Mouse (Mus musculus) forebrain, embryonic 12.5 days (tissue): ENCODE measurements around the gene Aif1. TPM values are rescaled to one million over a fixed set of nuclear protein-coding genes. Genes with fewer than 3 reads are reported as not detected.

Source experiments
- ATAC-seq: fragments of 200-750 bp; cut with Nextera tagmentation; 2 replicates; pipeline ENCODE4 v1.8.0; 2017; ENCODE audit warnings: moderate TSS enrichment; ENCODE audit not compliant: low FRiP score
- H3K27ac ChIP-seq: fragments of 300-500 bp; sonication (generic); 2 replicates; pipeline ENCODE4 v1.5.1; 2016; ENCODE audit warnings: mild to moderate bottlenecking
- H3K27me3 ChIP-seq: fragments of 300-500 bp; sonication (generic); 2 replicates; pipeline ENCODE4 v1.6.1; 2016; ENCODE audit warnings: mild to moderate bottlenecking
- H3K36me3 ChIP-seq: fragments of 300-500 bp; sonication (generic); replicated peaks from 2 replicates; pipeline ENCODE4 v1.6.1; 2016; ENCODE audit warnings: mild to moderate bottlenecking
- H3K4me1 ChIP-seq: fragments of 300-500 bp; sonication (generic); 2 replicates; pipeline ENCODE4 v1.6.1; 2016
- H3K4me2 ChIP-seq: fragments of 300-500 bp; sonication (generic); 2 replicates; pipeline ENCODE4 v1.6.1; 2016; ENCODE audit warnings: mild to moderate bottlenecking, moderate library complexity
- H3K4me3 ChIP-seq: fragments of 300-500 bp; sonication (generic); replicated peaks from 2 replicates; pipeline ENCODE4 v1.5.1; 2016; ENCODE audit warnings: mild to moderate bottlenecking
- H3K9ac ChIP-seq: fragments of 300-500 bp; sonication (generic); 2 replicates; pipeline ENCODE4 v1.6.1; 2016; ENCODE audit warnings: mild to moderate bottlenecking
- H3K9me3 ChIP-seq: fragments of 300-500 bp; sonication (generic); 2 replicates; pipeline ENCODE4 v1.6.1; 2016
- WGBS: fragments of 180-500 bp; shearing (Covaris S2); methylation state at CpG from one replicate; pipeline ENCODE4 v1.1.7; 2016; 5-methylcytosine and 5-hydroxymethylcytosine counted together
- polyA plus RNA-seq: library from polyadenylated mRNA; unstranded; fragments of >200 nt; fragmentation: Nextera tagmentation; extraction: Ambion mirVana; gene quantifications from 2 replicates; pipeline ENCODE4 v1.2.1, GENCODE M21; 2016

The Aif1 gene
- 4.3 and 4.9 TPM in 2 replicates for polyA plus RNA-seq

DNA sequence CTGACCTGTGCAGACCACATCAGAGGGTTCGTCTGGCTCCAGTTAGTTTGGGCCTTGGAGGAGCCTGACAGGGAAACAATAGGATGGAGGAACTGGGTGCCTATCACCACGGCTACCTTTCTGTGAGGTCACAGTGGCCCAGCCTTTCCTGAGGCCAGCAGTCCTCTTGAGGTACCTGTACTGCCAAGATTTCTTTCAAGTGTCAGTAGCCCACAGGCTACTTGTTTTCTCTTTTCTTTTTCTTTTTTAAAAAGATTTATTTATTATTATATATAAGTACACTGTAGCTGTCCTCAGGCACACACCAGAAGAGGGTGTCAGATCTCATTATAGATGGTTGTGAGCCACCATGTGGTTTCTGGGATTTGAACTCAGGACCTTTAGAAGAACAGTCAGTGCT, at the start of gene Aif1:
TSS of gene Aif1 (minus strand) at position 101 of the 400 bp plus-strand sequence.
- Histone ChIP-seq H3K4me1 (no peaks in the 10 kb centered on the region), H3K27ac (no peak within 1 kb of the TSS), H3K4me2 (no peak within 1 kb of the TSS), H3K36me3 (no peaks in the 10 kb centered on the region), H3K4me3 (no peak within 1 kb of the TSS), H3K27me3 (0 out of 2 replicates have a peak, but pooled peaks cover 3% of the 10 kb centered on the region), H3K9ac (no peak within 1 kb of the TSS), H3K9me3 (no peaks in the 10 kb centered on the region)
- WGBS: 44% methylated on average over 2 of the region's 2 CpGs
- no peak for ATAC-seq

DNA sequence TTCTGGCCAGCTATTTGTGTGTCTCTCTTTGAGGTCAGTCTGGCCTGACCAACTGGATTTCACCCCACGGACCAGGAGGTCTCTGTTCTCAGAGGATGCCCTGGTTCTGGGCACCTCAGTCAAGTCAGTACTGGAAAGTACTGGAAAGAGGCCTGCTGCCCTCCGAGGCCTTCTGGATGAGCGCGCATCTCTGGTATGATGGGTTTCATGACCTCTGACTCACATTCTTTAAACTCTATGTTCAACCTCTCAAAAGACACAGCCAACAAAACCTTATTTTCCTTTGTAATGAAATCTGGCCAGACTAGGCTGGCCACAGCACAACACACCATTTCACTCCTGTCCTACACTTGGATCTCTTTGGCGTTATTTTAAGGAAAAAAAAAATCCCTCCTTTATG, 49.6 kb upstream of the Aif1 start:
- Histone ChIP-seq H3K36me3 (peaks cover 69% of the 10 kb centered on the region), H3K4me3 (no peak overlapping the region), H3K9me3 (no peaks in the 10 kb centered on the region), H3K27ac (no peak overlapping the region), H3K9ac (no peak overlapping the region), H3K4me2 (no peak overlapping the region), H3K4me1 (no peaks in the 10 kb centered on the region), H3K27me3 (no peaks in the 10 kb centered on the region)
- ATAC-seq: no peak
- 96% methylated on average over 5 of the region's 5 CpGs for WGBS

- no peak overlapping the region for H3K27ac ChIP-seq
- no peak overlapping the region for H3K9ac ChIP-seq
- peaks cover 71% of the 10 kb centered on the region for H3K36me3 ChIP-seq
- H3K4me3 ChIP-seq: no peak overlapping the region
- ATAC-seq: no peak
- H3K9me3 ChIP-seq: no peaks in the 10 kb centered on the region
- WGBS: 92% methylated on average over 4 of the region's 4 CpGs
- H3K4me1 ChIP-seq: no peaks in the 10 kb centered on the region
- no peak overlapping the region for H3K4me2 ChIP-seq
- H3K27me3 ChIP-seq: no peaks in the 10 kb centered on the region
These were observed 48.8 kb upstream of the Aif1 start for GRCm38 (mm10) chr17:35224641-35225040.

- Histone ChIP-seq H3K27ac (no peak overlapping the region), H3K4me2 (no peak overlapping the region), H3K27me3 (no peaks in the 10 kb centered on the region), H3K36me3 (peaks cover 61% of the 10 kb centered on the region), H3K4me3 (no peak overlapping the region), H3K4me1 (no peaks in the 10 kb centered on the region), H3K9me3 (no peaks in the 10 kb centered on the region), H3K9ac (no peak overlapping the region)
- ATAC-seq: no peak
- 85% methylated on average over 6 of the region's 6 CpGs for WGBS
These were observed 46.4 kb upstream of the Aif1 start for GRCm38 (mm10) chr17:35222299-35222698.

DNA sequence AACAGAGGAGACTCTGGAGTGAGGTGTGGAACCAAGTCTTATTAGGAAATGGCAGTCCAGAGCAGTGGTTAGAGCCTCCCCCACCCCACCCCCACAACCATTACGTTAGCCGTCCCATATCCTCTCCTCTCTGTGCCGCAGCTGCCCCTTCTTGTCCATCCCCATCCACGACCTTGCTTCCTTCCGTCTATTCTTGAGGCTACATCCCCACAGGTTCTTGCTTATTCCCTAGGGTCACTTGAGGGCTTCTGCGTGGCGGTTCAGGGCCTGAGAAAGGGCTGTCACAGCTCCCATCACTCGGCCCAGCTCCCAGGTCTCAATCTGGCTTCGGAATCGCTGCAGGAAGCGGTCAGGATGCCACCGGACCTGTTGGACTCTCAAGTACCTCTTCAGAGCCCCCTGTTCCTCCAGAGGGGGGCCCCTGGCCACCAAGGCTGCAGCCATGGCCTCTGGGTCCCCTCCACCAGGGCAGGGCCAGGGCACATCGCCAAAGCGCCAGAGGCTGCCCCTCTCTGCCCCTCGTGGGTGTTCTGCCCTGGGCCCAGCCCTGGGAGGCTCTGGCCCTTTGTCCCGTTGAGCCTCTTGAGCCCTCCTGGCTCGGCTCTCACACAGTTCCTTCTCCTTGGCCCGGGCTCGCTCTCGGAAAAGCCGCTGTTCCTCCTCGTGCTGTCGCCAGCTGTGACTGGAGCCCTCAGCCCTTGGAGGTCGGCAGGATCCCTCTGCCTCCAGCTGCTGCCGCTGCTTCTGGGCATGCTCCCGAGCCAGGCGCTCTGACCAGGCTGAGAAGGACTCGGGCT, 44.5 kb upstream of the Aif1 start, which contains the start of gene Gm16181:
TSS of gene Gm16181 (plus strand) at position 679 of the 797 bp plus-strand sequence.
- H3K9ac ChIP-seq: no peak within 1 kb of the TSS
- H3K27me3 ChIP-seq: no peaks in the 10 kb centered on the region
- peaks cover 46% of the 10 kb centered on the region for H3K36me3 ChIP-seq
- H3K9me3 ChIP-seq: no peaks in the 10 kb centered on the region
- H3K4me3 ChIP-seq: no peak within 1 kb of the TSS
- H3K4me2 ChIP-seq: no peak within 1 kb of the TSS
- WGBS: 84% methylated on average over 28 of the region's 28 CpGs
- no peaks in the 10 kb centered on the region for H3K4me1 ChIP-seq
- ATAC-seq: no peak
- peak within 1 kb of the TSS; percentile 20; the same call in 1 of the 2 replicates for H3K27ac ChIP-seq

- no peak overlapping the region for H3K9ac ChIP-seq
- H3K4me1 ChIP-seq: no peaks in the 10 kb centered on the region
- H3K4me3 ChIP-seq: no peak overlapping the region
- no peaks in the 10 kb centered on the region for H3K27me3 ChIP-seq
- ATAC-seq: no peak
- H3K36me3 ChIP-seq: peaks cover 39% of the 10 kb centered on the region
- no peaks in the 10 kb centered on the region for H3K9me3 ChIP-seq
- no peak overlapping the region for H3K4me2 ChIP-seq
- H3K27ac ChIP-seq: no peak overlapping the region
- whole genome bisulfite sequencing: 90% methylated on average over 6 of the region's 6 CpGs
These were observed 43.8 kb upstream of the Aif1 start for GRCm38 (mm10) chr17:35219601-35220041.

DNA sequence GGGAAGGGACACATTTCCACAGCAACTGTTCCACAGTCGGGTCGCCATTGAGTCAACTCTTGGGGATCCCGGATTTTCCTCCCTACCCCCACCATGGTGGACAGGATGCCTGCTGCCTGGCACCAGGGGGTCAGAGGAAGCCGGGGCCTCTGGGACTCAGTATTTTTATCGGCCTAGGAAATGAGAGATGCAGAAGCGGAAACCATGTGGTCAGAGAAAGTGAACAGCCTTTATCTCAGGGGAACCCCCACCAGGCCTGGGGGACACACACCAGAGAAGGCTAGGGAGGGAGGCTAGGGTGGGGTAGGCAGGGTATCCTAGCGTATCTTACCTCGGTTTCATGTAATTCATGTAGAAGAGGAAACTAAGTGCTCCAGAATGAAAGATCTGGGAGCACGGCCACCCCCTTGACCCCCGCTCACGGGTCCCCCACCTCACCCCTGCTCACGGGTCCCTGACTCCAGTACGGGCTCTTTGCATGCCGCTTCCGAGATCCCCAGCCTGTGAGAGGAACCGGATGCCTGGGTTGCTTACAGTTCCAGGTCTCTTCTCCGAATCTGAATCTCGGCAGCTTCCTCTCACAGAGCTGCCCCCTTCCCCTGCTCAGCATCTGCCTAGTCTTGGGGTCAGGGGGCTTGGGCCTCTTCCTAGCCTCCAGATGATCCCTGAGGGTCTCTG, 42.8 kb upstream of the Aif1 start:
- H3K9ac ChIP-seq: no peak overlapping the region
- 86% methylated on average over 18 of the region's 18 CpGs for WGBS
- no peak for ATAC-seq
- H3K27me3 ChIP-seq: no peaks in the 10 kb centered on the region
- H3K9me3 ChIP-seq: no peaks in the 10 kb centered on the region
- H3K4me1 ChIP-seq: no peaks in the 10 kb centered on the region
- no peak overlapping the region for H3K27ac ChIP-seq
- peaks cover 39% of the 10 kb centered on the region for H3K36me3 ChIP-seq
- no peak overlapping the region for H3K4me2 ChIP-seq
- H3K4me3 ChIP-seq: no peak overlapping the region

DNA sequence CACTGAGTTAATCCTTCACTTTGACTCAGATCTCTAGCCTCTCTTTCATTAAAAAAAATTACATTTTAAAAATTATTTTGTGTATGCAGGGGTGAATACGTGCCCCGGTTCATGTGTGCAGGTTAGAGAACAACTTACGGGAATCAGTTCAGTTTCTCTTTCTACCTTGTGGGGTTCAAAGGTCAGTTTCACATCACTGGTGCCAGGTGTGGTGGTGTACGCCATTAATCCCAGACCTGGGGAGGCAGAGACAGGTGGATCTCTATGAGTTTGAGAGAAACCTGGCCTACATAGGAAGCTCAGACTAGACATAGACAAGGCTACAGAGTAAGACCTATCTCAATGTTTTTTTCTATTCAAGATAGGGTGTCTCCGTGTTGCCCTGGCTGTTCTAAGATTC, 37.2 kb upstream of the Aif1 start:
- 95% methylated on average over 5 of the region's 5 CpGs for WGBS
- Histone ChIP-seq H3K9ac (no peak overlapping the region), H3K4me3 (no peak overlapping the region), H3K4me1 (no peaks in the 10 kb centered on the region), H3K27ac (no peak overlapping the region), H3K4me2 (no peak overlapping the region), H3K9me3 (no peaks in the 10 kb centered on the region), H3K36me3 (no peaks in the 10 kb centered on the region), H3K27me3 (0 out of 2 replicates have a peak, but pooled peaks cover 9% of the 10 kb centered on the region)
- no peak for ATAC-seq

GRCm38 (mm10) chr17:35210593-35210992, 34.7 kb upstream of the Aif1 start:
- H3K4me3 ChIP-seq: no peak overlapping the region
- no peak overlapping the region for H3K9ac ChIP-seq
- ATAC-seq: no peak
- no peak overlapping the region for H3K4me2 ChIP-seq
- 0 out of 2 replicates have a peak, but pooled peaks cover 14% of the 10 kb centered on the region for H3K27me3 ChIP-seq
- WGBS: 83% methylated on average over 3 of the region's 3 CpGs
- no peak overlapping the region for H3K27ac ChIP-seq
- H3K36me3 ChIP-seq: no peaks in the 10 kb centered on the region
- no peaks in the 10 kb centered on the region for H3K9me3 ChIP-seq
- H3K4me1 ChIP-seq: no peaks in the 10 kb centered on the region

DNA sequence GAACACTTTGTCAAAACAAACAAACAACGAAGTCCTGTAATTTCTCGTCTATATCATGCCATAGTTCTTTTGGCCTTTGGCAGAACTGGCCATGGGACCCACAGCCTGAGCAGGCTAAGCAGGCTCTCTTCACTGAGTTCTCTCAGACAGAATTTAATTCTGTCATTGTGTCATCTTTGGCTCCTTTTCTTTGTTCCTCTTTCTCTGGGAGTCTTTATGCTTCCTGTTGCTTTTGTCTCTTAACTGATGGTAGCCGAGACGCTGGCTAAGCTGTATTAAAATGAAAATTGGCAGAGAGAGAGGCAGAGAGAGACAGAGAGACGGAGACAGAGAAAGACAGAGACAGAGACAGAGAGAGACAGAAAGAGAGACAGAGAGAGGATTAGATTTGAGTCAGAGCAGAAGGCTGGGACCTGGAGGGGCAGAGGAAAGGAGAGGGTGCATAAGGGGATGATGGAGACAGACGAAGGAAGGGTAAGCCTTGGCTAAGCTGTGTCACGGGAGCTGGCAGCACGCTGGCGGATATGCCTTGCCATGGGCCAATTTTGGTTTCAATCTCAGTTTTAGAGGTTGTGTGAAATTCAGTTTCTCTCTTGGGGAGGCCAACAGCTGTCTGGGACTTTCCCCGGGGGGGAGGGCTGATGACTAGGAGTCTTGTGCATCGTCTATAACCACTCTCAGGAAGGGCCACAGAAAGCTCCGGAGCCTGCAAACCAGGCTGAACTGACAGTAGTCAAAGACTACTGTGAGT, 34.1 kb upstream of the Aif1 start:
- Histone ChIP-seq H3K9ac (no peak overlapping the region), H3K27me3 (peaks cover 19% of the 10 kb centered on the region), H3K9me3 (no peaks in the 10 kb centered on the region), H3K4me1 (no peaks in the 10 kb centered on the region), H3K4me2 (no peak overlapping the region), H3K36me3 (no peaks in the 10 kb centered on the region), H3K4me3 (no peak overlapping the region), H3K27ac (no peak overlapping the region)
- 74% methylated on average over 12 of the region's 12 CpGs for WGBS
- no peak for ATAC-seq

DNA sequence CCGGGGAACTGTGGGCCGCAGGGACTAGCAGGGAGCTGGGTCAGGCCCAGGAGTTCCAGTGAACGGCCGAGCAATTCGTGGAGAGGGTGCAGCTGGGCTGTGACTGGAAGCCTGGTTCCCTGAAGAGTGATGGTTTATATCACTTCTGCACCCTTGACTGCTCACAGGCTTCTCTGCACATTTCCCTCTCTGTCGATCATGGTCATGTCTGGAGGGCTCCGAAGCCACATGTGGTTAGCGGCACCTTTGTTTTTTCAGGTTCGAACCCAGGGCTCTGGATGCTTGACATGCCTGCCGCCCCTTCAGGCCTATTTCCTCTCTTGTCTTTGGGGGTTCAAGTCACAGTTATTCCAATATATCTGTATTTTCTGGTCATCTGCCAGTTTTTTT, 29.5 kb upstream of the Aif1 start:
- peaks cover 58% of the 10 kb centered on the region for H3K27me3 ChIP-seq
- WGBS: 62% methylated on average over 10 of the region's 10 CpGs
- no peak overlapping the region for H3K4me3 ChIP-seq
- ATAC-seq: no peak
- H3K9ac ChIP-seq: no peak overlapping the region
- no peaks in the 10 kb centered on the region for H3K4me1 ChIP-seq
- no peak overlapping the region for H3K4me2 ChIP-seq
- no peak overlapping the region for H3K27ac ChIP-seq
- H3K36me3 ChIP-seq: no peaks in the 10 kb centered on the region
- no peaks in the 10 kb centered on the region for H3K9me3 ChIP-seq
